Mouse (Mus musculus) liver, embryonic 14.5 days (tissue): ENCODE measurements around the gene Pacs2.

Source experiments
- CTCF ChIP-seq: IDR thresholded peaks from 2 replicates; pipeline ENCODE4 v1.5.1; 2016; ENCODE audit warnings: antibody characterized with exemption, low read depth, control low read depth
- EP300 ChIP-seq: IDR thresholded peaks from 2 replicates; pipeline ENCODE4 v1.6.1; 2016; ENCODE audit warnings: antibody characterized with exemption, low read depth

- TF ChIP-seq CTCF (peak; percentile 97), EP300 (no peak)
These were observed 60.8 kb downstream of the Pacs2 start for GRCm38 (mm10) chr12:113075063-113075454.
